Mouse (Mus musculus): ENCODE data around the gene Npepps.

DNA sequence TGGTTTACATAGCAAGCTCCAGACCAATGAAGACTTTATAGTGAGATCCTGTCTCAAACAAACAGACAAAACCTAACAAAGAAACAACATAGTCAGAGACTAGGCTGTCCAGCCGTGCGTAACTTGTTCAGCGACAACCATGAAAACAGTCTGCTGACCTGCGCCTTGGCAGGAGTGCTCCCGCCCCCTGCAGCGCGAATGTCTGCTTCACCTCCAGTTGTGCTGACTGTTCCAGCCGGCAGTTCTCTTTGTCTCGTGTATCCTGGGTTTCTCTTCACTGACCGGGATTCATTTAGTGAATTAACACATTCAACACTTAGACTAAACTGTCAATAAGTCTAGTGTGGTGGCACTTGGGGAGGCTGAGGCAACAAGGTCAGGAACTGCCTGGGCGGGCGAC is 83.9 kb downstream of the Npepps start:
- TF ChIP-seq CTCF (IDR thresholded peaks at IDR 0.05; ENCODE audit: control insufficient read depth, insufficient read depth, low read length) (no peak), POLR2A (IDR thresholded peaks at IDR 0.05; ENCODE audit: borderline replicate concordance, control insufficient read depth, low read depth, low read length) (no peak)

Data from bone marrow, adult 2 months (tissue).